24 mouse cellular contexts compared by ENCODE assay signal in the genomic region with DNA sequence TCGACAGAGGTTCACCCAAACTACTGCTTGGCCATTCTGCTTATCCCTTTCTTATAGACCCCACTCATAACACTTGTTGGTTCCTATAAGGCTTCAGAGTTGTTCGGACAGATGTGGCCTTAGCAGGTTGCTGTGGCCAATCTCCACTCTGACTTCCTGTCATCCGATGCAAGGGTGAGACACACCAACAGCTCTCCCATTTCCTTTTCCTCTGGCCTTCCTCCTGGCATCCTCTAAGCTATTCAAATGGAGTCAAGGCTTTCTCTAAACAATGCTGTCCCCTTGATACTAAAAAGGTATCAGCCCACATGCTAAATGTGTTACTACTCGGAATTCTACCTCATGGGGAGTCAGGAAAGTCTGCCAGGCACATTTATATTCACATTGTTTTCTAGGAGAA. TPM values are rescaled to one million over a fixed set of nuclear protein-coding genes. Genes with fewer than 3 reads are reported as not detected.
A peak's percentile ranks its signal among the peaks of the same experiment; 100 is the strongest.
DNase-seq lines count a peak whose midpoint lies in the region; ATAC-seq lines count a peak whose summit lies in the region.
"Had no signal": no experiment of that assay in that cellular context is flagged by ENCODE, and none has a peak within 500 bp of the region (broad histone marks: within the 10 kb centered on the region; RNA-seq: fewer than 3 reads in every experiment).

No protein-coding gene starts in this region.

- peaks cover 32% of the 10 kb centered on the region for H3K36me3 ChIP-seq in heart, embryonic 11.5 days (ENCODE audit: control insufficient read depth, insufficient read depth, low read length)
- H3K36me3 ChIP-seq in kidney, embryonic 16.5 days (ENCODE audit: insufficient read depth, low read length): peaks cover 48% of the 10 kb centered on the region
- H3K36me3 ChIP-seq in lung, embryonic 16.5 days (ENCODE audit: control insufficient read depth, insufficient read depth, low read length): peaks cover 50% of the 10 kb centered on the region
- H3K36me3 ChIP-seq in hindbrain, embryonic 11.5 days (ENCODE audit: control insufficient read depth, insufficient read depth, low read length): 0 out of 2 replicates have a peak, but pooled peaks cover 8% of the 10 kb centered on the region

- no peak overlapping the region for H3K9ac ChIP-seq in heart, embryonic 11.5 days (ENCODE audit: low read depth, low read length)
- no peak overlapping the region for H3K9ac ChIP-seq in kidney, embryonic 16.5 days (replicated peaks; ENCODE audit: low read length)
- H3K9ac ChIP-seq in lung, embryonic 16.5 days (ENCODE audit: low read length): no peak overlapping the region
- no peak overlapping the region for H3K9ac ChIP-seq in hindbrain, embryonic 11.5 days (ENCODE audit: low read depth, low read length)
- H3K9ac ChIP-seq: embryonic facial prominence, embryonic 12.5 days; forebrain, postnatal 0 days; heart, embryonic 15.5 days; hindbrain, embryonic 15.5 days; limb, embryonic 13.5 days; liver, embryonic 13.5 days; neural tube, embryonic 13.5 days had no signal

- H3K4me1 ChIP-seq in heart, embryonic 11.5 days (ENCODE audit: control insufficient read depth, insufficient read depth, low read length): no peaks in the 10 kb centered on the region
- no peaks in the 10 kb centered on the region for H3K4me1 ChIP-seq in kidney, embryonic 16.5 days (ENCODE audit: insufficient read depth, low read length)
- peaks cover 7% of the 10 kb centered on the region for H3K4me1 ChIP-seq in lung, embryonic 16.5 days (replicated peaks; ENCODE audit: control insufficient read depth, insufficient read depth, low read length)
- H3K4me1 ChIP-seq in hindbrain, embryonic 11.5 days (replicated peaks; ENCODE audit: control insufficient read depth, insufficient read depth, low read length): no peaks in the 10 kb centered on the region
- H3K4me1 ChIP-seq: hindbrain, embryonic 15.5 days; limb, embryonic 13.5 days; midbrain, embryonic 10.5 days had no signal

- H3K4me2 ChIP-seq in heart, embryonic 11.5 days: no peak overlapping the region
- H3K4me2 ChIP-seq in kidney, embryonic 16.5 days (replicated peaks; ENCODE audit: low read depth, low read length): no peak overlapping the region
- H3K4me2 ChIP-seq in lung, embryonic 16.5 days (ENCODE audit: low read depth, low read length): no peak overlapping the region
- no peak overlapping the region for H3K4me2 ChIP-seq in hindbrain, embryonic 11.5 days (replicated peaks; ENCODE audit: low read depth, low read length)
- H3K4me2 ChIP-seq: embryonic facial prominence, embryonic 12.5 days; heart, embryonic 15.5 days; hindbrain, embryonic 15.5 days; limb, embryonic 13.5 days; liver, embryonic 13.5 days; neural tube, embryonic 13.5 days had no signal

- no peak for ATAC-seq in heart, embryonic 11.5 days (replicated peaks; ENCODE audit: insufficient number of reproducible peaks, low FRiP score, low TSS enrichment)
- no peak for ATAC-seq in kidney, embryonic 16.5 days (ENCODE audit: low FRiP score, low TSS enrichment)
- ATAC-seq in lung, embryonic 16.5 days (ENCODE audit: low read depth): peak; percentile 38; the same call in 1 of the 2 replicates
- ATAC-seq in hindbrain, embryonic 11.5 days (ENCODE audit: low FRiP score): no peak
- ATAC-seq: forebrain, postnatal 0 days; midbrain, embryonic 16.5 days had no signal

- no peaks in the 10 kb centered on the region for H3K9me3 ChIP-seq in heart, embryonic 11.5 days (replicated peaks; ENCODE audit: control insufficient read depth, low read length)
- no peaks in the 10 kb centered on the region for H3K9me3 ChIP-seq in kidney, embryonic 16.5 days (ENCODE audit: low read length)
- H3K9me3 ChIP-seq in lung, embryonic 16.5 days (ENCODE audit: control insufficient read depth, low read length): no peaks in the 10 kb centered on the region
- H3K9me3 ChIP-seq in hindbrain, embryonic 11.5 days (ENCODE audit: control insufficient read depth, low read length): no peaks in the 10 kb centered on the region
- H3K9me3 ChIP-seq: embryonic facial prominence, embryonic 12.5 days; heart, embryonic 15.5 days; hindbrain, embryonic 15.5 days; limb, embryonic 13.5 days; liver, embryonic 13.5 days; midbrain, embryonic 10.5 days; neural tube, embryonic 13.5 days had no signal

- H3K27me3 ChIP-seq in heart, embryonic 11.5 days (ENCODE audit: control insufficient read depth, insufficient read depth, low read length): no peaks in the 10 kb centered on the region
- H3K27me3 ChIP-seq in kidney, embryonic 16.5 days (ENCODE audit: insufficient read depth, low read length): no peaks in the 10 kb centered on the region
- H3K27me3 ChIP-seq in lung, embryonic 16.5 days (ENCODE audit: control insufficient read depth, insufficient read depth, low read depth, low read length): no peaks in the 10 kb centered on the region
- no peaks in the 10 kb centered on the region for H3K27me3 ChIP-seq in hindbrain, embryonic 11.5 days (ENCODE audit: control insufficient read depth, insufficient read depth, low read length)
- H3K27me3 ChIP-seq: embryonic facial prominence, embryonic 12.5 days; heart, embryonic 15.5 days; hindbrain, embryonic 15.5 days; limb, embryonic 13.5 days; liver, embryonic 13.5 days; neural tube, embryonic 13.5 days had no signal

- no peak overlapping the region for H3K4me3 ChIP-seq in heart, embryonic 11.5 days (ENCODE audit: low read depth, low read length)
- no peak overlapping the region for H3K4me3 ChIP-seq in kidney, embryonic 16.5 days (ENCODE audit: low read length)
- H3K4me3 ChIP-seq in lung, embryonic 16.5 days (ENCODE audit: low read length): no peak overlapping the region
- no peak overlapping the region for H3K4me3 ChIP-seq in hindbrain, embryonic 11.5 days (ENCODE audit: low read depth, low read length)
- H3K4me3 ChIP-seq: embryonic facial prominence, embryonic 12.5 days; heart, embryonic 15.5 days; hindbrain, embryonic 15.5 days; limb, embryonic 13.5 days; liver, embryonic 13.5 days; midbrain, embryonic 10.5 days; myocyte; neural tube, embryonic 13.5 days had no signal

- H3K27ac ChIP-seq in heart, embryonic 11.5 days (ENCODE audit: low read depth, low read length): no peak overlapping the region
- no peak overlapping the region for H3K27ac ChIP-seq in kidney, embryonic 16.5 days (ENCODE audit: low read length)
- peak overlapping the region; percentile 83 for H3K27ac ChIP-seq in lung, embryonic 16.5 days (ENCODE audit: low read length)
- H3K27ac ChIP-seq in hindbrain, embryonic 11.5 days (ENCODE audit: low read depth, low read length): no peak overlapping the region
- H3K27ac ChIP-seq: embryonic facial prominence, embryonic 12.5 days; hindbrain, embryonic 15.5 days; limb, embryonic 13.5 days; midbrain, embryonic 10.5 days; neural tube, embryonic 13.5 days had no signal

- DNase-seq in heart, adult 9 months (ENCODE audit: low spot score in 2 of 2): peak; percentile 24 to 73
- DNase-seq in kidney, postnatal 14 days: peak; percentile 26
- peak; percentile 27 for DNase-seq in lung, postnatal 10 days
- no peak for DNase-seq in hindbrain, embryonic 11.5 days (ENCODE audit: low spot score)
- DNase-seq: adrenal gland, adult 8-10 months; cerebellum, adult 2 months; cerebellum, postnatal 25 days; forebrain, postnatal 0 days; kidney, postnatal 4 days; liver, embryonic 13.5 days; retina, postnatal 1 day; right cerebral cortex, postnatal 25 days; spleen, adult 18-20 months had no signal

- 59% methylated on average over 4 of the region's 4 CpGs for WGBS in heart, embryonic 11.5 days (ENCODE audit: insufficient replicate concordance)
- WGBS in kidney, embryonic 16.5 days: 74% methylated on average over 4 of the region's 4 CpGs
- WGBS in lung, embryonic 16.5 days: 66% methylated on average over 4 of the region's 4 CpGs
- 85% methylated on average over 4 of the region's 4 CpGs for WGBS in hindbrain, embryonic 11.5 days

RNA-seq across cellular contexts. Expression of gene Mrrf, which starts 8.2 kb away (rescaled TPM):
- polyA plus RNA-seq in heart, embryonic 11.5 days (2014; fragmentation: Nextera tagmentation; extraction: Ambion mirVana): 35.3 and 37.2 TPM in 2 replicates
- 27.3 and 31.7 TPM in 2 replicates for polyA plus RNA-seq in kidney, embryonic 16.5 days (2015; fragmentation: Nextera tagmentation; extraction: Ambion mirVana)
- polyA plus RNA-seq in lung, embryonic 16.5 days (2015; fragmentation: Nextera tagmentation; extraction: Ambion mirVana): 30.3 TPM in 2 replicates
- polyA plus RNA-seq in hindbrain, embryonic 11.5 days (2014; fragmentation: Nextera tagmentation; extraction: Ambion mirVana): 29.7 and 35.9 TPM in 2 replicates

RNA-seq across cellular contexts. Expression of gene Rbm18, which starts 8.6 kb away (rescaled TPM):
- 53.7 and 62.8 TPM in 2 replicates for polyA plus RNA-seq in heart, embryonic 11.5 days (2014; fragmentation: Nextera tagmentation; extraction: Ambion mirVana)
- 74.5 and 75.4 TPM in 2 replicates for polyA plus RNA-seq in kidney, embryonic 16.5 days (2015; fragmentation: Nextera tagmentation; extraction: Ambion mirVana)
- 73.5 and 75.4 TPM in 2 replicates for polyA plus RNA-seq in lung, embryonic 16.5 days (2015; fragmentation: Nextera tagmentation; extraction: Ambion mirVana)
- polyA plus RNA-seq in hindbrain, embryonic 11.5 days (2014; fragmentation: Nextera tagmentation; extraction: Ambion mirVana): 121 and 131 TPM in 2 replicates

RNA-seq across cellular contexts. Expression of gene Lhx6, which starts 22.8 kb away (rescaled TPM):
- 0.87 and 0.97 TPM in 2 replicates for polyA plus RNA-seq in heart, embryonic 11.5 days (2014; fragmentation: Nextera tagmentation; extraction: Ambion mirVana)
- polyA plus RNA-seq in kidney, embryonic 16.5 days (2015; fragmentation: Nextera tagmentation; extraction: Ambion mirVana): 2.9 and 3.2 TPM in 2 replicates
- polyA plus RNA-seq in lung, embryonic 16.5 days (2015; fragmentation: Nextera tagmentation; extraction: Ambion mirVana): 4.7 and 4.9 TPM in 2 replicates
- 0.93 and 1.3 TPM in 2 replicates for polyA plus RNA-seq in hindbrain, embryonic 11.5 days (2014; fragmentation: Nextera tagmentation; extraction: Ambion mirVana)
